26 mouse cellular contexts compared by ENCODE assay signal in genomic region chr12:56286828-56287227, GRCm38 (mm10).
"Had no signal": no experiment of that assay in that cellular context is flagged by ENCODE, and none has a peak within 500 bp of the region (broad histone marks: within the 10 kb centered on the region; RNA-seq: fewer than 3 reads in every experiment).

No protein-coding gene starts in this region.

- H3K36me3 ChIP-seq: heart, embryonic 10.5 days; heart, embryonic 12.5 days; hindbrain, embryonic 10.5 days; hindbrain, embryonic 12.5 days; intestine, embryonic 15.5 days; kidney, embryonic 15.5 days; limb, embryonic 13.5 days; limb, embryonic 15.5 days had no signal

- H3K27me3 ChIP-seq: heart, embryonic 12.5 days; hindbrain, embryonic 12.5 days; intestine, embryonic 15.5 days; kidney, embryonic 15.5 days; limb, embryonic 13.5 days; limb, embryonic 15.5 days had no signal

- DNase-seq: gastrocnemius, adult 2 months; gastrocnemius, postnatal 10 days; gastrocnemius, postnatal 25 days; heart, adult 18-20 months; heart, postnatal 10 days; heart, postnatal 4 days; kidney, adult 18-20 months; kidney, adult 9 months; kidney, postnatal 14 days; kidney, postnatal 36 days; layer of hippocampus, adult 9-11 months; layer of hippocampus, postnatal 36 days; left cerebral cortex, postnatal 4 days had no signal

- H3K9ac ChIP-seq: heart, embryonic 12.5 days; hindbrain, embryonic 12.5 days; hindbrain, embryonic 14.5 days; intestine, embryonic 15.5 days; kidney, embryonic 15.5 days; limb, embryonic 13.5 days; limb, embryonic 15.5 days had no signal

- ATAC-seq: hindbrain, embryonic 16.5 days; inflammation-experienced regulatory T-cells, adult 6 months; intestine, embryonic 15.5 days; intestine, postnatal 0 days had no signal

- H3K4me1 ChIP-seq: heart, embryonic 10.5 days; heart, embryonic 12.5 days; hindbrain, embryonic 10.5 days; hindbrain, embryonic 12.5 days; intestine, embryonic 15.5 days; kidney, embryonic 15.5 days; limb, embryonic 13.5 days; limb, embryonic 15.5 days had no signal

- H3K4me2 ChIP-seq: heart, embryonic 12.5 days; hindbrain, embryonic 12.5 days; hindbrain, embryonic 14.5 days; intestine, embryonic 15.5 days; kidney, embryonic 15.5 days; limb, embryonic 13.5 days; limb, embryonic 15.5 days had no signal

- H3K9me3 ChIP-seq: heart, embryonic 10.5 days; heart, embryonic 12.5 days; hindbrain, embryonic 10.5 days; hindbrain, embryonic 12.5 days; intestine, embryonic 15.5 days; kidney, embryonic 15.5 days; limb, embryonic 13.5 days; limb, embryonic 15.5 days had no signal

- H3K4me3 ChIP-seq: gastrocnemius, adult 2 months; heart, embryonic 10.5 days; heart, embryonic 12.5 days; hindbrain, embryonic 10.5 days; hindbrain, embryonic 12.5 days; intestine, embryonic 15.5 days; kidney, embryonic 15.5 days; limb, embryonic 13.5 days; limb, embryonic 15.5 days had no signal

- H3K27ac ChIP-seq: gastrocnemius, adult 2 months; heart, embryonic 10.5 days; hindbrain, embryonic 10.5 days; hindbrain, embryonic 12.5 days; hindbrain, embryonic 14.5 days; intestine, embryonic 15.5 days; kidney, embryonic 15.5 days; kidney, postnatal 0 days; limb, embryonic 13.5 days; limb, embryonic 15.5 days had no signal
